Mouse (Mus musculus) intestine, postnatal 0 days (tissue): ENCODE measurements at regions not wholly inside any gene's neighbourhood (a gene's known extent, or its start where the extent isn't known, plus 50 kb on each side); places are given as distances from the start of the nearest gene placed in this dataset.
"Not testable (repeated sequence)": the region's sequence is repeated elsewhere in the genome, so short reads cannot be mapped to it uniquely, and the experiment has no call there.

Experiments used
- ATAC-seq: fragments of 200-750 bp; cut with Nextera tagmentation; 2 replicates; pipeline ENCODE4 v1.8.0; 2017; ENCODE audit warnings: mild to moderate bottlenecking, moderate TSS enrichment, moderate library complexity
- H3K27ac ChIP-seq: fragments of 300-500 bp; sonication (generic); 2 replicates; pipeline ENCODE4 v1.5.1; 2014; ENCODE audit warnings: mild to moderate bottlenecking, low read depth, low read length, moderate library complexity
- H3K27me3 ChIP-seq: fragments of 300-500 bp; sonication (generic); replicated peaks from 2 replicates; pipeline ENCODE4 v1.6.1; 2014; ENCODE audit warnings: low read length, mixed read lengths; ENCODE audit not compliant: control insufficient read depth, insufficient read depth
- H3K36me3 ChIP-seq: fragments of 300-500 bp; sonication (generic); 2 replicates; pipeline ENCODE4 v1.6.1; 2014; ENCODE audit warnings: mild to moderate bottlenecking, moderate library complexity; ENCODE audit not compliant: control insufficient read depth, insufficient read depth
- H3K4me1 ChIP-seq: fragments of 300-500 bp; sonication (generic); replicated peaks from 2 replicates; pipeline ENCODE4 v1.6.1; 2014; ENCODE audit warnings: antibody characterized with exemption, low read length, mixed read lengths; ENCODE audit not compliant: control insufficient read depth, insufficient read depth
- H3K4me2 ChIP-seq: fragments of 300-500 bp; sonication (generic); replicated peaks from 2 replicates; pipeline ENCODE4 v1.6.1; 2014; ENCODE audit warnings: low read depth, mild to moderate bottlenecking, moderate library complexity
- H3K4me3 ChIP-seq: fragments of 300-500 bp; sonication (generic); 2 replicates; pipeline ENCODE4 v1.5.1; 2014; ENCODE audit warnings: low read depth, low read length
- H3K9ac ChIP-seq: fragments of 300-500 bp; sonication (generic); 2 replicates; pipeline ENCODE4 v1.6.1; 2014; ENCODE audit warnings: mild to moderate bottlenecking, low read depth, low read length
- H3K9me3 ChIP-seq: fragments of 300-500 bp; sonication (generic); 2 replicates; pipeline ENCODE4 v1.6.1; 2016; ENCODE audit warnings: mixed run types; ENCODE audit not compliant: control insufficient read depth
- CTCF ChIP-seq: sonication (generic); IDR thresholded peaks from 2 replicates; pipeline ENCODE4 v1.5.1; 2016; ENCODE audit warnings: low read depth, mild to moderate bottlenecking, control low read depth, antibody characterized with exemption, moderate library complexity
- WGBS: fragments of 180-500 bp; shearing (Covaris S2); extraction: QIAGEN DNeasy Blood & Tissue Kit; methylation state at CpG from one replicate; pipeline ENCODE4 v1.1.7; 2014; 5-methylcytosine and 5-hydroxymethylcytosine counted together

GRCm38 (mm10) chr3:133696122-133696521 lies 151.2 kb upstream of the Tet2 start:
- H3K27me3 ChIP-seq, result no peaks in the 10 kb centered on the region
- H3K36me3 ChIP-seq, result no peaks in the 10 kb centered on the region
- no peak overlapping the region for H3K4me2 ChIP-seq
- WGBS, result 85% methylated on average over 3 of the region's 3 CpGs
- no peaks in the 10 kb centered on the region for H3K9me3 ChIP-seq
- H3K9ac ChIP-seq, result no peak overlapping the region
- H3K27ac ChIP-seq, result no peak overlapping the region
- no peak overlapping the region for H3K4me3 ChIP-seq
- TF ChIP-seq CTCF, result no peak
- ATAC-seq, result no peak
- no peaks in the 10 kb centered on the region for H3K4me1 ChIP-seq

GRCm38 (mm10) chr3:133704849-133705248 lies 159.9 kb upstream of the Tet2 start:
- ATAC-seq, H3K9me3 ChIP-seq, H3K4me2 ChIP-seq, H3K27me3 ChIP-seq, H3K4me1 ChIP-seq, H3K36me3 ChIP-seq, H3K9ac ChIP-seq, H3K4me3 ChIP-seq, H3K27ac ChIP-seq: not testable (repeated sequence)

DNA sequence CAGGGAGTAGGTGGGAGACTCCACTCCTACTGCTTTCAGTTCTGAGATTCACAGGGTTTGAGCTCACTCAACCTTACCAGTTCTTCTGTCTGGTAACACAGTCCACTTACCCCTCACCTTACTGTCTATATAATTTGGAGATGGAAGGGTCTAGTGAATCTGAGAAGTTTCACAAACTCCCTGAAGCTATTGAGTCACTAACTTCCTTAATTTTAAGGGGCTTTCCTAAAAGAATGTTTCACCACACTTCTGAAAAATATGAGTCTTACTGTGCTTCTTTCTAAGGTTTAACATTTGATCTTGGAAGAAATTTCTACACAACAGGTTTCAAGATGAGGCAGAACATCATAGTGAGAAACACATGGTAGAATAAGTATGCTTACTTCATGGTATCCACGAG lies 166.6 kb upstream of the Tet2 start:
- H3K36me3 ChIP-seq, result no peaks in the 10 kb centered on the region
- no peaks in the 10 kb centered on the region for H3K27me3 ChIP-seq
- no peak overlapping the region for H3K4me2 ChIP-seq
- 82% methylated on average over 1 of the region's 1 CpGs for WGBS
- no peak for ATAC-seq
- H3K9ac ChIP-seq, result no peak overlapping the region
- no peak for TF ChIP-seq CTCF
- no peak overlapping the region for H3K27ac ChIP-seq
- H3K4me3 ChIP-seq, result no peak overlapping the region
- H3K9me3 ChIP-seq, result no peaks in the 10 kb centered on the region
- H3K4me1 ChIP-seq, result no peaks in the 10 kb centered on the region

- H3K9ac ChIP-seq, result no peak overlapping the region
- no peaks in the 10 kb centered on the region for H3K27me3 ChIP-seq
- H3K9me3 ChIP-seq, result no peaks in the 10 kb centered on the region
- whole genome bisulfite sequencing, result 71% methylated on average over 3 of the region's 3 CpGs
- H3K36me3 ChIP-seq, result no peaks in the 10 kb centered on the region
- H3K27ac ChIP-seq, result no peak overlapping the region
- no peaks in the 10 kb centered on the region for H3K4me1 ChIP-seq
- TF ChIP-seq CTCF, result no peak
- H3K4me3 ChIP-seq, result no peak overlapping the region
- no peak overlapping the region for H3K4me2 ChIP-seq
- no peak for ATAC-seq
These were observed 177.8 kb upstream of the Tet2 start for GRCm38 (mm10) chr3:133722550-133723290.

GRCm38 (mm10) chr3:133726831-133727230 lies 181.9 kb upstream of the Tet2 start:
- H3K4me1 ChIP-seq, result no peaks in the 10 kb centered on the region
- no peaks in the 10 kb centered on the region for H3K27me3 ChIP-seq
- no peak for ATAC-seq
- H3K9ac ChIP-seq, result no peak overlapping the region
- no peak overlapping the region for H3K4me3 ChIP-seq
- no peak overlapping the region for H3K27ac ChIP-seq
- H3K36me3 ChIP-seq, result no peaks in the 10 kb centered on the region
- H3K9me3 ChIP-seq, result no peaks in the 10 kb centered on the region
- no peak for TF ChIP-seq CTCF
- no peak overlapping the region for H3K4me2 ChIP-seq
- 87% methylated on average over 6 of the region's 6 CpGs for WGBS

DNA sequence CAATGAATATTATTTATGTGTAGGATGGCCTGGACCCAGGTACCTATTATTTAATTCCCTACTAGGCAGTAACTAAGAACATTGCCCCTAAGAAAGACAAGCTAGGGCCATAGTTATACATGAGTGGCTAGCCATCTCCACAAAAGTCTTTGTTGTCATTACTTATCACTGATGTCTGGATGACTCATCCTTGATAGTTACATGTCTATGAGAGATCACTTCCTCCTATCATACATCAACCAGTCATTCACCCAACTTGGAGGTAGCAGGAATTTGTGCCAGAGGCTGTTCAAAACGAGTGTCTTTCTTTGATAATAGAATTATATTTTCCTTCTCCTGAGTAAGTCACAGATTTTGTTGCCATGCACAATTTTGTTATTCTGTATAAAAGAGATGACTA lies 190.7 kb upstream of the Tet2 start:
- no peak overlapping the region for H3K27ac ChIP-seq
- no peaks in the 10 kb centered on the region for H3K4me1 ChIP-seq
- no peak for TF ChIP-seq CTCF
- H3K36me3 ChIP-seq, result no peaks in the 10 kb centered on the region
- WGBS, result 41% methylated on average over 1 of the region's 1 CpGs
- H3K9ac ChIP-seq, result no peak overlapping the region
- ATAC-seq, result no peak
- H3K4me2 ChIP-seq, result no peak overlapping the region
- H3K9me3 ChIP-seq, result no peaks in the 10 kb centered on the region
- no peak overlapping the region for H3K4me3 ChIP-seq
- H3K27me3 ChIP-seq, result no peaks in the 10 kb centered on the region

GRCm38 (mm10) chr3:133738936-133739335 lies 194.0 kb upstream of the Tet2 start:
- H3K4me3 ChIP-seq, result no peak overlapping the region
- H3K27me3 ChIP-seq, result no peaks in the 10 kb centered on the region
- 85% methylated on average over 2 of the region's 2 CpGs for WGBS
- no peak for TF ChIP-seq CTCF
- H3K27ac ChIP-seq, result no peak overlapping the region
- no peaks in the 10 kb centered on the region for H3K9me3 ChIP-seq
- no peak overlapping the region for H3K9ac ChIP-seq
- no peaks in the 10 kb centered on the region for H3K36me3 ChIP-seq
- H3K4me2 ChIP-seq, result no peak overlapping the region
- no peak for ATAC-seq
- H3K4me1 ChIP-seq, result no peaks in the 10 kb centered on the region
